Mouse (Mus musculus) bone marrow macrophage, adult 2 months (primary cell): ENCODE data around the gene Actrt2. TPM values are rescaled to one million over a fixed set of nuclear protein-coding genes. Genes with fewer than 3 reads are reported as not detected.
A peak's percentile ranks its signal among the peaks of the same experiment; 100 is the strongest.

Source experiments
- H3K27ac ChIP-seq: 2 replicates; pipeline ENCODE4 v1.5.1; 2012; ENCODE audit warnings: low read depth, low read length; ENCODE audit not compliant: insufficient read depth
- H3K4me1 ChIP-seq: 2 replicates; pipeline ENCODE4 v1.6.1; 2012; ENCODE audit warnings: low read length; ENCODE audit not compliant: control insufficient read depth, insufficient read depth
- H3K4me3 ChIP-seq: 2 replicates; pipeline ENCODE4 v1.5.1; 2012; ENCODE audit warnings: mild to moderate bottlenecking, low read length, moderate library complexity; ENCODE audit not compliant: insufficient read depth
- CTCF ChIP-seq: IDR thresholded peaks from 2 replicates; pipeline ENCODE4 v1.5.1; 2012; ENCODE audit warnings: low read depth, mild to moderate bottlenecking, low read length, moderate library complexity
- POLR2A ChIP-seq: IDR thresholded peaks from 2 replicates; pipeline ENCODE4 v1.6.1; 2012; ENCODE audit warnings: mild to moderate bottlenecking, low read depth, low read length, borderline replicate concordance
- polyA plus RNA-seq: library from polyadenylated mRNA; stranded (reverse); fragments of >200 nt; gene quantifications from 2 replicates; pipeline ENCODE4 v1.2.4, GENCODE M21; 2012; ENCODE audit not compliant: missing spikeins, insufficient read depth, insufficient read length

Gene Actrt2
- polyA plus RNA-seq, 1 experiment: not detected

DNA sequence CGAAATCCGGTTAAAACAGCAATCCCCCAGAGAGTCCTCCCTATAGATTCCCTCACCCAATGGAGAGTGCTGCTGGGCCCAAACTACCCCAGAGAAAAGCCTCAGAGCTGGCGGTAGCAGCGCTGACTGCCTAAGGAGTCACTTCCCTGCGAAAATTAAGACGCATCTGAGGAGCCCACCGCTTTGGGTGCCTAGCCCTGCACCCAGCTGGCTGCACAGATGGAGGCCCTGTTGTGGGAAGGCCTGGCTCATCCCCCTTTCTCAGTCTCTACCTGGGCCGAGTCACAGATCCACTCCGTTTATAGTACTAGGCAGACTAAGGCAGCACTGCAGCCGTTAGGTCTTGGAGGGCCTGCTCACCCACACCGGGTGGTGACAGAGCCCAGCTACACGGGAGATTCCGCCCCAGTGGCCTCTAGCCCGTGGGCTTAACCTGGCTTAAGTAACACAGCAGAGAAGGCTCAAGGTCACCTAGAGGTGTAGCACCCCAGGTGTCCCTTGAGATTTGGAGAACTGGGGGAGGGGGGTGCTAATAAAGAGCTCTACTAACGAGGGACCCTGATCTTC lies 29.3 kb downstream of the Actrt2 start:
- no peak overlapping the region for H3K4me3 ChIP-seq
- H3K4me1 ChIP-seq: no peaks in the 10 kb centered on the region
- no peak overlapping the region for H3K27ac ChIP-seq
- TF ChIP-seq POLR2A (no peak), CTCF (no peak)

DNA sequence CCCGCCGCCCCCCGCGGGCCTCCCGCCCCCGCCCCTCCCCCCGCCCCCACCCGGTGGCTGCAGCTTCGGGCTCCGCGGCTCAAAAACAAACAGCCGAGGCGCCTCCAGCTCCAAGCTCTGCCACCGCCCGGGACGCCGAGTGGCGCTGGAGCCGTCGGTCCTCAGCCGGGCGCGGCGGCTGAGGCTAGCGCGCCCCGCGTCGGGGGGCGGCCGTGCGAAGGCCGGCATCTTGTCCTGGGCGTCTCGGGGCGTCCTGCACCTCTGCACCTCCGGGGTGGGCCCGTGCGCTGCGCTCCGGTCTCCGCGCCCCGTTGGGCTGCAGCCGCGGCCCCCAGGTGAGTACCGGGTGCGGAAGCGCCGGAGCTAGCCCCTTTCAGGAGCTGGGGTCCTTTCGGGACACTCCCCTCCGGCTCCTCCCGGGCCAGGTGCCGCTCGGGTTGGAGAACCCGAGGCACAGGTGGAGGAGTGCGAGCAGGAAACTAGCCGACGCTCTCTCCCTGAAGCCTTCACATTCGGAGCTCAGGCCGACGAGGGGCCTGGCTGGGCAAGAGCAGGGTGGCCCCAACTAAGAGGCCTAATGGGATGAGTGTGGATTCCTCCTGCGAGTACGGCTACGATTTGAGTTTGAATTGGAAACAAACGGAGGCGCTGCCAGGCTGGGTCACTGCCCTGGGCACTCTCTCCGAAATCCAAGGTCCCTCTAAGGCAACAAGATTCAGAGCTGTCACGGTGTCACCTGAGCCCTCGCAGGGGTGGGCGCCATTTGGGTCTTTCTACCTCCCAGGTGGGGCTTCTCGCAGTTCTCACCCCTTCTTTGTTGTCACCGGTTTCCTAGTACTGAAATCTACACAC lies 30.0 kb downstream of the Actrt2 start:
- H3K27ac ChIP-seq: no peak overlapping the region
- H3K4me3 ChIP-seq: no peak overlapping the region
- no peaks in the 10 kb centered on the region for H3K4me1 ChIP-seq
- TF ChIP-seq POLR2A (no peak), CTCF (no peak)

DNA sequence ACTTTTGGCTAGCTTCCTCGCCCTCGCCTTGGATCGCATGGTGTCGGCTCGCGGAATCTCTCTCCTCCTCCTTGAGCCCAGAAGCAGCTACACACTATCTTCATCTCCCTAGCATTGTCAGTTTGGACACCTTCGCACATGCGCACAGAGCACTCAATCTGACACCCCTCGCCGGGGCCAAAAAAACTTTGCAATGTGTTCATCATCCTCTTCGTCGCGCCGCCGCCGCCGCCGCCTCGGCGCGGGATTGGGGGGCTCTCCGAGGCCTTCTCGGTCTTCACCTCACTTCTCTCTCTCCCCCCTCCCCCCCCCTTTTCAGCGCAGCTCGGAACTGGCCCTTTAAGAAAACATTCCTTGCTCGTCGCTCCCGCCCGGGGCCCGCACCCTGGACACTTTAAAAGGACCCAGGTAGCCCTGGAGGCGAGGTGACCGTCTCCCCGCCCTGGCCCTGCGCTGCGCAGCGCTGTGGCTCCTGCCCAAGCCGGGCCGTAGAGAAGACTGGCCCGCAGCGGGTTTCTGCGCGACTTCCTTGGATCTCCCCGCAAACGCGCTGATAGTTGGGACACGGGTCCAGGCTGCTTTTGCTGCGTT lies 30.9 kb downstream of the Actrt2 start, which contains the start of gene Prdm16:
Prdm16 (minus strand) TSS at position 153 of the 591 bp plus-strand sequence.
- H3K4me3 ChIP-seq: peak within 1 kb of the TSS; percentile 58
- H3K27ac ChIP-seq: no peak within 1 kb of the TSS
- TF ChIP-seq POLR2A (no peak), CTCF (no peak)
- no peaks in the 10 kb centered on the region for H3K4me1 ChIP-seq

DNA sequence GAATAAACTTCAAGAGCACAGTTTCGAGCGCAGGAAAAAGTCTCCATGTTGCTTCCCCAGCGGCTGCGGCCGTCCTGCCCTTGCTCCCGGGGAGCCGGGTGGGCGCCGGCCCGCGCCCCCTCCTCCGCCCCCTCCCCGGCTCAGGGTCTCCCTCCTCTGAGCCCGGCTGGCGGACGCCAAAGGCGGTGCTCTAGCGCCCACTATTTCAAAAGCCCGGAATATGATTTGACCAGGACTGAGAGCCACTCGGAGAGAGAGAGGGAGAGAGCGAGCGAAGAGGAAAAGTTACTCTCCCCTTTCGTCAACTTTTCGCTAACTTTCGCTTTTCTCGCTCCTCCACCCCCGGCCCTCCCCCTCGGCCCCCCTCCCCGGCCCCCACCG lies 31.6 kb downstream of the Actrt2 start:
- H3K27ac ChIP-seq: no peak overlapping the region
- peak overlapping the region; percentile 58 for H3K4me3 ChIP-seq
- TF ChIP-seq POLR2A (no peak), CTCF (no peak)
- H3K4me1 ChIP-seq: no peaks in the 10 kb centered on the region

DNA sequence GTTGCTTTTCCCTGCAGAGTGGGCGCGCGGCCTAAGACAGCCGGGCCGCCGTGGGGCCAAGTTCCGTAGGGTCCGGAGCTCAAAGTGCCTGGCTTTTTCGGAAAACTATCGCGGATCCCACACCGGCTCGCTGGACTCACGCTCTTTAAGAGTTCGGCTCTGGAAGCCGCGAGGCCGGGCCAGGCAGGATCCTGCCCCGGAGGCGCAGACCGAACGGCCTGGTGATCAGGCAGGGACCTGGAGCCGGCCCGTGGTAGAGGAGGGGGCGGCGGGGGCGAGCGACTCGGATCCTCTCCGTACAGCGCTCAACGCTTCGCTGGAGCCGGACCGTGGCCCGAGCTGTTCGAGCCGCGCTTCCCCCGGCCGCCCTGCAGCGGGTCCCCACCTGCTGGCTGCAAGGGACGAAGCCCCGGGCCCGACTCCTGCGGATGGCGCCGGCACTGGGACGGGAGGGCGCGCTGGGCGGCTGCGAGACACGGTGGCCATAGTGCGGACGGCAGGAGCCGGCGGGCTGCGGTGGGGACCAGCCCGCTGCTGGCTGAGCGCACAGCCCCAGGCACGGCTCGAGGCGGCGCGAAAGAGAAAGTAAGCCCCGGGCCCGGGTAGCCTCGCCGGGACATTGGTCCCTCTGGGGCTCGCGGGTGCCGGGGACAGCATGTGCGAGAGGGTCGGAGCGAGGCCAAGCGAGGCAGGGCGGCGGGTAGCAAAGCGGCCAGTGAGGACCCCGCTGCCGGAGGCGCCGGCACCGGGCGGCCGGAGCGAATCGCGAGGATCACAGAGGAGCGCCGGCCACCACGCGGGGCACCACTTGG lies 32.2 kb downstream of the Actrt2 start:
- TF ChIP-seq POLR2A: no peak
- TF ChIP-seq CTCF: no peak
- no peaks in the 10 kb centered on the region for H3K4me1 ChIP-seq
- H3K27ac ChIP-seq: no peak overlapping the region
- peak overlapping the region; percentile 58 for H3K4me3 ChIP-seq

DNA sequence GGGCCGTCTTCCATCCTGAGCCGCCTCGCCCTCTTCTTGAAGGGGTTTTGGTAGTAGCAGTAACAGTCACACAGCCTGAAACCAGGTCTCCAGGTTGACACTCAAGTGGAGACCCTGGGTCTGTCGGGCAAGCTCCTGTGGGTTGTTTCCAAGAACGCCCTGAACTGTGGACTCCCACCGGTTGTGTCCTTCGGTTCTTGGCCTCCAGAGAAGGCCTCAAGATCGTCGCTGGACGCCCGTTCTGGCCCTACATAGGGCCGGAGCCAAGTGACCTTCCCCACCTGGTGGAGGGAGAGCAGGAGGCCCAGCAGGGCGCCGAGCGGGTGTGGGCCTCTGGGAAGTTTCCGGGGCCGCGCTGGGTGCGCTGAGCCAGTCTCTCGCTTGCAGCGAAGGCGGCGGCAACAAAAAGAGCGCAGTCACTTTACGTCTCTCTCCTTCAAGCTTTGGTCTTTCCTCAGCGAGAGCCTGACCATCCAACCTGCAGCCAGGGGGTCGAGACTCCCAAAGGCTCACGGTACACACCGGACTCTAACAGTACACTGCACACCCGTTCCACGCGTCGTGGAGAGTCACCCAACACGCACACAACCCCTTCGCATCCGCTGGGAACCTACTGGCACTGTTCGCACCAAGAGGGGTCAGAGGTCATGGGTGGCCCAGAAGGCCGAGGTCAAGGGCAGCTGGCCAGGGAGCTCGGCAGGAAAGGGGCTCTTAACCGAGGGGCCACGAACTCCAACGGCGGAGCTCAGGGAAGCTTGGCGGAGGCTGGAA lies 33.0 kb downstream of the Actrt2 start:
- no peak overlapping the region for H3K4me3 ChIP-seq
- H3K27ac ChIP-seq: no peak overlapping the region

DNA sequence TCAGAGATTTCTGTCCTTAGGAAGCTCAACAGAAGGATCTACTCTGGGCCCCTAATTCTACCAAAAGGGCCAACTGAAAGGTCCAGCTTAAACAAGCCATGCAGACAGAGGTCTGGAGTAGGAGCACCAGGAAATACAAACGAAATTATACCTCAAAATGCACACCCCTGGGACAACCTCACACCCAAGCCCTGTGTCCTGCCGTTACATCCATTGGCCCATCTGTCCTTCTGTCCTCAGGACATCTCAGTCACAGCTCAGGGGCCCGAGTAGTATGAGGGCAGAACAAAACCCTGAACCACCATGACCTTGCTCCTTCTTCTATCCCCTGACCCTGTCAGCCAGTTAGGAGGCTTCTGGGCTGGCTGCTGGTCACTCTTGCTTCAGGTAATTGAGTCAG lies 33.7 kb downstream of the Actrt2 start:
- no peak overlapping the region for H3K27ac ChIP-seq
- no peak overlapping the region for H3K4me3 ChIP-seq
- TF ChIP-seq CTCF: no peak
- no peak for TF ChIP-seq POLR2A
- no peaks in the 10 kb centered on the region for H3K4me1 ChIP-seq

More for the DNA sequence above, 33.0 kb downstream of the Actrt2 start:
- no peak for TF ChIP-seq CTCF
- TF ChIP-seq POLR2A: no peak
- H3K4me1 ChIP-seq: no peaks in the 10 kb centered on the region

DNA sequence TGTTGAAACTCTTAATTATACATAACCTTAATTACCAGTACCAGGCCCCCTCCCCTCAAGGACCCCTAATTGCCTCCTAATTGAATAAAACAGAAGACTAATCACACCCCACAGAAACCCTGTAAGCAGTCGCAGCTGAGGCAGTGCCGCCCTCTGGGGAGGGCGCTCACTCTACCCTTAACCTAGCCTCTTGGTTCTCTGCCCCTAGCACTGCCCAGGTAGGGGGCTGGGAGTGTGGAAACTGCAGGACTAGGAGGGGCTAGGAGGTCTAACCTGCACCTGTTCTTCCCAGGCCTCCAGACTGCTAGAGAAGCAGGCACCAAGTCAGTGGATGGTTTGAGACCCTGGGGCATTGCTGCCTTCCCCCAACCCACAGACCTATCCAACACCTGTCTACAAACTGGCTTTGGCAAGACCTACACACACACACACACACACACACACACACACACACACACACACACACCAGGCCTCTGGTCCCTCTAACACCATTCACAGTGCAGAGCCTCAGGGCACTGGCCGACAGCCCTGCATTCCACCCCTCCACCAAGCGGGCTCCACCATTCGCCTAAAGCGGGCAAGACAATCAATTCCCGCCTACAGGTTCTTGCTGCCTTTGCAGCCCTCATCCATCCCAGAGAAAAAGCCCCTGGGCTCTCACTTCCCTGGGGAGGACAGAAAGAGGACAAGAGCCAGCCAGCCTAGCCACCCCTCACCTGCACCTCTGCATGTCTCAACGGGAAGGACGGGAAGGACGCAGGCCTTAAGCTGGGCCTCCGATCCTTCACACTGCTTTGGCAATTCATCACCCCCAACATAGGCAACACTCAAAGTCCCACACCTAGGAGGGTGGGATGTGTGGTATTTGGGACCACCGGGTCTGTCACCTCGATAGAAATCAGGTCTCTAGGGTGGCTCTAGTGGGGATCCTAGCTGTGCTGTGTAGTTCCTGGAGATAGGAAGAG lies 34.6 kb downstream of the Actrt2 start:
- no peaks in the 10 kb centered on the region for H3K4me1 ChIP-seq
- H3K4me3 ChIP-seq: no peak overlapping the region
- TF ChIP-seq POLR2A (no peak), CTCF (no peak)
- no peak overlapping the region for H3K27ac ChIP-seq
